Mouse (Mus musculus) kidney, postnatal 0 days (tissue): Measurements from ENCODE around the gene Tnni3k. TPM values are rescaled to one million over a fixed set of nuclear protein-coding genes. Genes with fewer than 3 reads are reported as not detected.

Source experiments
- ATAC-seq: fragments of 200-750 bp; cut with Nextera tagmentation; replicated peaks from 2 replicates; pipeline ENCODE4 v1.8.0; 2017; ENCODE audit warnings: low read depth, moderate number of reproducible peaks, moderate TSS enrichment, moderate library complexity; ENCODE audit not compliant: low FRiP score
- DNase-seq: peaks from one replicate; pipeline ENCODE4 v3.0.0-alpha.2; 2016; ENCODE audit warnings: low spot score
- H3K27ac ChIP-seq: fragments of 300-500 bp; sonication (generic); 2 replicates; pipeline ENCODE4 v1.5.1; 2014; ENCODE audit warnings: mild to moderate bottlenecking
- H3K27me3 ChIP-seq: fragments of 300-500 bp; sonication (generic); 2 replicates; pipeline ENCODE4 v1.6.1; 2014; ENCODE audit warnings: low read length, mixed read lengths; ENCODE audit not compliant: insufficient read depth
- H3K36me3 ChIP-seq: fragments of 300-500 bp; sonication (generic); 2 replicates; pipeline ENCODE4 v1.6.1; 2014; ENCODE audit warnings: low read length, mixed read lengths; ENCODE audit not compliant: insufficient read depth
- H3K4me1 ChIP-seq: fragments of 300-500 bp; sonication (generic); replicated peaks from 2 replicates; pipeline ENCODE4 v1.6.1; 2014; ENCODE audit warnings: antibody characterized with exemption, low read length, mixed read lengths; ENCODE audit not compliant: insufficient read depth
- H3K4me2 ChIP-seq: fragments of 300-500 bp; sonication (generic); 2 replicates; pipeline ENCODE4 v1.6.1; 2014; ENCODE audit warnings: mild to moderate bottlenecking, low read length, moderate library complexity, mixed read lengths
- H3K4me3 ChIP-seq: fragments of 300-500 bp; sonication (generic); replicated peaks from 2 replicates; pipeline ENCODE4 v1.5.1; 2014; ENCODE audit warnings: low read depth, low read length
- H3K9ac ChIP-seq: fragments of 300-500 bp; sonication (generic); 2 replicates; pipeline ENCODE4 v1.6.1; 2014; ENCODE audit warnings: low read depth, low read length
- H3K9me3 ChIP-seq: fragments of 300-500 bp; sonication (generic); replicated peaks from 2 replicates; pipeline ENCODE4 v1.6.1; 2016; ENCODE audit warnings: low read length, inconsistent platforms, mixed read lengths
- CTCF ChIP-seq: IDR thresholded peaks from 2 replicates; pipeline ENCODE4 v1.5.1; 2016; ENCODE audit warnings: antibody characterized with exemption, low read depth, mild to moderate bottlenecking, moderate library complexity
- WGBS: fragments of 180-500 bp; shearing (Covaris S2); extraction: QIAGEN DNeasy Blood & Tissue Kit; methylation state at CpG from one replicate; pipeline ENCODE4 v1.1.7; 2014; 5-methylcytosine and 5-hydroxymethylcytosine counted together
- polyA plus RNA-seq: library from polyadenylated mRNA; unstranded; fragments of >200 nt; fragmentation: Nextera tagmentation; extraction: Ambion mirVana; gene quantifications from 2 replicates; pipeline ENCODE4 v1.2.1, GENCODE M21; 2015

Gene Tnni3k
- polyA plus RNA-seq, 1 experiment from 2014 or later = not detected

DNA sequence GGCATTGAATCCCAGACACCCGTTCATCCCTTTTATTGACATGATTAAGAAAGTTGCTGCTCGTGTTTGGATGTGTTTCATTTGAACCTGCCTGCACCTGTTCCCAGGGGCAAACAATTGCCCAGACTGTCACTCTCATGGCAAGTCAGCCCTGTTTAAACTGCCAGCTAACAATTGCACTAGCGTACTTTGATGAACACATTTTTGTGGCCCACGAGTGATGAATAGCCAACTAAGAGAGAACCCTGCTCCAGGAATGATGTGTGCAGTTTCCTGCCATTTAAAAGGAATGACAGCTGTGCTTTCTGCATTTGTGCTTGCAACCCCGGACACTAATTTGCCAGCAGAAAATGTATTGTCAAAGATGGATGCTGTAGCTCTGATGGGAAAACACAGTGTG lies 312.3 kb downstream of the Tnni3k start:
- Histone ChIP-seq H3K27me3 (no peaks in the 10 kb centered on the region), H3K36me3 (no peaks in the 10 kb centered on the region), H3K4me3 (no peak overlapping the region), H3K9ac (no peak overlapping the region), H3K9me3 (no peaks in the 10 kb centered on the region), H3K4me2 (no peak overlapping the region), H3K4me1 (no peaks in the 10 kb centered on the region), H3K27ac (no peak overlapping the region)
- ATAC-seq = no peak
- WGBS = 60% methylated on average over 5 of the region's 5 CpGs
- DNase-seq = no peak
- TF ChIP-seq CTCF = no peak

- no peaks in the 10 kb centered on the region for H3K4me1 ChIP-seq
- H3K9ac ChIP-seq = no peak overlapping the region
- ATAC-seq (no peak), DNase-seq (no peak)
- H3K9me3 ChIP-seq = no peaks in the 10 kb centered on the region
- TF ChIP-seq CTCF = no peak
- no peak overlapping the region for H3K27ac ChIP-seq
- no peaks in the 10 kb centered on the region for H3K27me3 ChIP-seq
- WGBS = 71% methylated on average over 5 of the region's 5 CpGs
- H3K4me3 ChIP-seq = no peak overlapping the region
- H3K4me2 ChIP-seq = no peak overlapping the region
- H3K36me3 ChIP-seq = no peaks in the 10 kb centered on the region
Observed at GRCm38 (mm10) chr3:154741496-154741895, 313.7 kb downstream of the Tnni3k start.

Other genes with a start within 250 kb of the Tnni3k start
- gene Fpgt, start 38.0 kb upstream of the Tnni3k start, polyA plus RNA-seq = 12.2 and 12.5 TPM in 2 replicates
- 1.9 and 2.3 TPM in 2 replicates for gene Lrriq3, start 38.0 kb upstream of the Tnni3k start, polyA plus RNA-seq